Mouse (Mus musculus) forebrain, embryonic 14.5 days (tissue): Measurements from ENCODE around the gene Ccdc181. TPM values are rescaled to one million over a fixed set of nuclear protein-coding genes. Genes with fewer than 3 reads are reported as not detected.

Experiments used
- ATAC-seq: fragments of 200-750 bp; cut with Nextera tagmentation; 2 replicates; pipeline ENCODE4 v1.8.0; 2017; ENCODE audit warnings: mild to moderate bottlenecking, moderate library complexity
- DNase-seq: peaks from one replicate; pipeline ENCODE4 v3.0.0-alpha.2; 2015; ENCODE audit warnings: low spot score
- H3K27ac ChIP-seq: fragments of 300-500 bp; sonication (generic); 2 replicates; pipeline ENCODE4 v1.5.1; 2014; ENCODE audit warnings: low read depth, mild to moderate bottlenecking, control low read depth, low read length, moderate library complexity
- H3K27me3 ChIP-seq: fragments of 300-500 bp; sonication (generic); replicated peaks from 2 replicates; pipeline ENCODE4 v1.6.1; 2014; ENCODE audit warnings: low read length, control low read depth, mixed read lengths; ENCODE audit not compliant: control insufficient read depth, insufficient read depth
- H3K36me3 ChIP-seq: fragments of 300-500 bp; sonication (generic); 2 replicates; pipeline ENCODE4 v1.6.1; 2014; ENCODE audit warnings: low read length, control low read depth; ENCODE audit not compliant: control insufficient read depth, insufficient read depth
- H3K4me1 ChIP-seq: fragments of 300-500 bp; sonication (generic); 2 replicates; pipeline ENCODE4 v1.6.1; 2014; ENCODE audit warnings: antibody characterized with exemption, low read length, control low read depth; ENCODE audit not compliant: control insufficient read depth, insufficient read depth
- H3K4me2 ChIP-seq: fragments of 300-500 bp; sonication (generic); 2 replicates; pipeline ENCODE4 v1.6.1; 2014; ENCODE audit warnings: mild to moderate bottlenecking, control low read depth, low read length
- H3K4me3 ChIP-seq: fragments of 300-500 bp; sonication (generic); 2 replicates; pipeline ENCODE4 v1.5.1; 2014; ENCODE audit warnings: low read depth, low read length, control low read depth
- H3K9ac ChIP-seq: fragments of 300-500 bp; sonication (generic); 2 replicates; pipeline ENCODE4 v1.6.1; 2014; ENCODE audit warnings: mild to moderate bottlenecking, low read length, control low read depth, moderate library complexity
- H3K9me3 ChIP-seq: fragments of 300-500 bp; sonication (generic); replicated peaks from 2 replicates; pipeline ENCODE4 v1.6.1; 2016; ENCODE audit warnings: low read length, control low read depth, mixed read lengths; ENCODE audit not compliant: control insufficient read depth
- WGBS: fragments of 180-500 bp; shearing (Covaris S2); extraction: QIAGEN DNeasy Blood & Tissue Kit; methylation state at CpG from one replicate; pipeline ENCODE4 v1.1.7; 2014; 5-methylcytosine and 5-hydroxymethylcytosine counted together
- polyA plus RNA-seq: library from polyadenylated mRNA; unstranded; fragments of >200 nt; fragmentation: Nextera tagmentation; extraction: Ambion mirVana; gene quantifications from 2 replicates; pipeline ENCODE4 v1.2.1, GENCODE M21; 2014

Gene Ccdc181
- polyA plus RNA-seq, 1 experiment from 2014 or later = 20.8 TPM

- Histone ChIP-seq H3K4me3 (no peak overlapping the region), H3K4me1 (no peaks in the 10 kb centered on the region), H3K4me2 (no peak overlapping the region), H3K27ac (no peak overlapping the region), H3K27me3 (no peaks in the 10 kb centered on the region), H3K9me3 (no peaks in the 10 kb centered on the region), H3K36me3 (peaks cover 14% of the 10 kb centered on the region; the same call in 1 of the 2 replicates), H3K9ac (no peak overlapping the region)
- 96% methylated on average over 3 of the region's 3 CpGs for WGBS
- ATAC-seq (no peak), DNase-seq (no peak)
These were observed 60.0 kb downstream of the Ccdc181 start for GRCm38 (mm10) chr1:164335435-164335834.

- Histone ChIP-seq H3K4me1 (no peaks in the 10 kb centered on the region), H3K4me2 (no peak overlapping the region), H3K27me3 (no peaks in the 10 kb centered on the region), H3K4me3 (no peak overlapping the region), H3K27ac (no peak overlapping the region), H3K36me3 (peaks cover 10% of the 10 kb centered on the region; the same call in 1 of the 2 replicates), H3K9me3 (no peaks in the 10 kb centered on the region), H3K9ac (no peak overlapping the region)
- ATAC-seq (no peak), DNase-seq (no peak)
- 83% methylated on average over 4 of the region's 4 CpGs for WGBS
These were observed 60.5 kb downstream of the Ccdc181 start for GRCm38 (mm10) chr1:164335846-164336245.

Other genes starting within 250 kb of the Ccdc181 start
- gene Sele, start 227.4 kb upstream of the Ccdc181 start, polyA plus RNA-seq = not detected in 2 replicates
- gene Sell, start 213.6 kb upstream of the Ccdc181 start, polyA plus RNA-seq = 0.15 TPM in 1 of 2 replicates, not detected in the other
- gene Selp, start 160.3 kb upstream of the Ccdc181 start, polyA plus RNA-seq = not detected in 2 replicates
- 0.17 and 0.20 TPM in 2 replicates for gene F5, start 123.7 kb upstream of the Ccdc181 start, polyA plus RNA-seq
- 6.7 and 7.2 TPM in 2 replicates for gene Slc19a2, start 26.5 kb upstream of the Ccdc181 start, polyA plus RNA-seq
- 43.1 and 45.6 TPM in 2 replicates for gene Nme7, start 28.5 kb downstream of the Ccdc181 start, polyA plus RNA-seq
- 27.5 and 28.5 TPM in 2 replicates for gene Blzf1, start 31.9 kb downstream of the Ccdc181 start, polyA plus RNA-seq
- gene Atp1b1, start 182.8 kb downstream of the Ccdc181 start, polyA plus RNA-seq = 52.5 and 75.3 TPM in 2 replicates